7 mouse cellular contexts compared by ENCODE assay signal in genomic region chr2:151996229-151997189, GRCm38 (mm10). TPM values are rescaled to one million over a fixed set of nuclear protein-coding genes. Genes with fewer than 3 reads are reported as not detected.
DNase-seq lines count a peak whose midpoint lies in the region; ATAC-seq and TF ChIP-seq lines count a peak whose summit lies in the region.

Gene Slc52a3, plus strand, starts transcription at chr2:151996511.

- H3K4me3 ChIP-seq in intestine, embryonic 15.5 days (replicated peaks): peak within 1 kb of the TSS; percentile 22
- no peak within 1 kb of the TSS for H3K4me3 ChIP-seq in midbrain, embryonic 11.5 days (ENCODE audit: low read depth, low read length)
- peak within 1 kb of the TSS; percentile 67 for H3K4me3 ChIP-seq in small intestine, adult 2 months (ENCODE audit: low read depth, low read length)

- 8% methylated on average over 35 of the region's 35 CpGs for WGBS in intestine, embryonic 15.5 days
- WGBS in midbrain, embryonic 11.5 days: 6% methylated on average over 35 of the region's 35 CpGs
- 5% methylated on average over 35 of the region's 35 CpGs for WGBS in small intestine, adult 2 months

- no peak within 1 kb of the TSS for H3K9ac ChIP-seq in intestine, embryonic 15.5 days
- no peak within 1 kb of the TSS for H3K9ac ChIP-seq in midbrain, embryonic 11.5 days (ENCODE audit: low read length)

- no peaks in the 10 kb centered on the region for H3K36me3 ChIP-seq in intestine, embryonic 15.5 days
- no peaks in the 10 kb centered on the region for H3K36me3 ChIP-seq in midbrain, embryonic 11.5 days (ENCODE audit: control insufficient read depth, insufficient read depth, low read length)
- no peaks in the 10 kb centered on the region for H3K36me3 ChIP-seq in small intestine, adult 2 months (ENCODE audit: control insufficient read depth, insufficient read depth, low read length)

- peak; percentile 98 for TF ChIP-seq CTCF in small intestine, adult 2 months (IDR thresholded peaks at IDR 0.05; ENCODE audit: extremely low read depth, insufficient read length, insufficient replicate concordance, low read depth, low read length)

- no peak within 1 kb of the TSS for H3K27ac ChIP-seq in intestine, embryonic 15.5 days
- H3K27ac ChIP-seq in midbrain, embryonic 11.5 days (ENCODE audit: low read depth, low read length): no peak within 1 kb of the TSS
- H3K27ac ChIP-seq in small intestine, adult 2 months (ENCODE audit: insufficient read depth, low read depth, low read length): peak within 1 kb of the TSS; percentile 93

- H3K9me3 ChIP-seq in intestine, embryonic 15.5 days: no peaks in the 10 kb centered on the region
- no peaks in the 10 kb centered on the region for H3K9me3 ChIP-seq in midbrain, embryonic 11.5 days (ENCODE audit: control insufficient read depth, low read length)

- peak; percentile 67 for ATAC-seq in intestine, embryonic 15.5 days
- peak; percentile 25; the same call in 1 of the 2 replicates for ATAC-seq in midbrain, embryonic 11.5 days (ENCODE audit: low FRiP score)

- TF ChIP-seq POLR2A in small intestine, adult 2 months (IDR thresholded peaks at IDR 0.05; ENCODE audit: low read depth, low read length): no peak; the same call in 1 of the 2 replicates

- peaks cover 11% of the 10 kb centered on the region for H3K27me3 ChIP-seq in intestine, embryonic 15.5 days (replicated peaks)
- peaks cover 24% of the 10 kb centered on the region for H3K27me3 ChIP-seq in midbrain, embryonic 11.5 days (ENCODE audit: control insufficient read depth, insufficient read depth, low read length)
- no peaks in the 10 kb centered on the region for H3K27me3 ChIP-seq in small intestine, adult 2 months (ENCODE audit: control insufficient read depth, insufficient read depth, low read length)

- peak; percentile 89 for DNase-seq in adrenal gland, adult 2 months
- DNase-seq in embryo, embryonic 10.5 days (ENCODE audit: low spot score): peak; percentile 87
- DNase-seq in gastrocnemius, postnatal 25 days: peak; percentile 70
- peak; percentile 79 to 81 for DNase-seq in left cerebral cortex, postnatal 25 days (ENCODE audit: low spot score in 2 of 2)
- peak; percentile 100 for DNase-seq in midbrain, embryonic 11.5 days (ENCODE audit: low spot score, missing footprints)

- H3K4me2 ChIP-seq in intestine, embryonic 15.5 days (replicated peaks): peak within 1 kb of the TSS; percentile 52
- H3K4me2 ChIP-seq in midbrain, embryonic 11.5 days: no peak within 1 kb of the TSS

- intact Hi-C loops in left cerebral cortex, postnatal 25 days (cut with DNase I): no loop called here

- 0 out of 2 replicates have a peak, but pooled peaks cover 11% of the 10 kb centered on the region for H3K4me1 ChIP-seq in intestine, embryonic 15.5 days (replicated peaks)
- H3K4me1 ChIP-seq in midbrain, embryonic 11.5 days (ENCODE audit: control insufficient read depth, insufficient read depth, low read length): peaks cover 10% of the 10 kb centered on the region
- H3K4me1 ChIP-seq in small intestine, adult 2 months (ENCODE audit: control insufficient read depth, insufficient read depth, insufficient read length, low read length): peaks cover 34% of the 10 kb centered on the region; the same call in 1 of the 2 replicates

RNA-seq across cellular contexts. Expression of gene Slc52a3, which starts in this region (rescaled TPM):
- 1 to 10 TPM; 3.1 to 5.4 TPM for total RNA-seq in adrenal gland, adult 2 months (2021)
- polyA plus RNA-seq in adrenal gland, adult 2 months (2012; rRNA removed): 5.7 and 6.9 TPM in 2 replicates
- total RNA-seq in gastrocnemius, postnatal 25 days (2021): under 1 TPM; 0.94 to 1.00 TPM
- polyA plus RNA-seq in intestine, embryonic 15.5 days (2015; fragmentation: Nextera tagmentation; extraction: Ambion mirVana): 3.9 and 5.4 TPM in 2 replicates
- 1 to 10 TPM; 4.0 to 4.1 TPM for total RNA-seq in left cerebral cortex, postnatal 25 days (2021)
- polyA plus RNA-seq in midbrain, embryonic 11.5 days (2014; fragmentation: Nextera tagmentation; extraction: Ambion mirVana): 0.64 and 0.88 TPM in 2 replicates
- 26.8 and 274 TPM in 2 replicates for polyA plus RNA-seq in small intestine, adult 2 months (2012; rRNA removed)

Comparison
In these comparisons a context has a peak if more than half of its experiments do, and no peak if none do; other contexts are left out.
1. Peak in DNase-seq in gastrocnemius, postnatal 25 days; RNA of the gene not detected or under 1 TPM.
2. Peak in DNase-seq and ATAC-seq in midbrain, embryonic 11.5 days; RNA of the gene not detected or under 1 TPM.